Mouse (Mus musculus): ENCODE results near the gene Klf13. TPM values are rescaled to one million over a fixed set of nuclear protein-coding genes. Genes with fewer than 3 reads are reported as not detected.

Gene Klf13
- polyA plus RNA-seq, 1 experiment from 2014 or later: 17.7 TPM

- Histone ChIP-seq H3K9ac (no peak overlapping the region), H3K27ac (no peak overlapping the region), H3K9me3 (replicated peaks) (no peaks in the 10 kb centered on the region), H3K36me3 (peaks cover 8% of the 10 kb centered on the region; the same call in 1 of the 2 replicates), H3K4me2 (no peak overlapping the region), H3K4me3 (no peak overlapping the region), H3K4me1 (peaks cover 97% of the 10 kb centered on the region), H3K27me3 (replicated peaks) (no peaks in the 10 kb centered on the region)
- no peak; the same call in 1 of the 2 replicates for ATAC-seq
- 37% methylated on average over 2 of the region's 2 CpGs for WGBS (ENCODE audit: insufficient replicate concordance)
Measured at GRCm38 (mm10) chr7:63922571-63922970, 16.1 kb downstream of the Klf13 start.

GRCm38 (mm10) chr7:63921909-63922562 is 16.7 kb downstream of the Klf13 start:
- Histone ChIP-seq H3K9ac (no peak overlapping the region), H3K4me3 (no peak overlapping the region), H3K4me1 (peaks cover 97% of the 10 kb centered on the region), H3K9me3 (replicated peaks) (no peaks in the 10 kb centered on the region), H3K4me2 (no peak overlapping the region), H3K27ac (no peak overlapping the region), H3K27me3 (replicated peaks) (no peaks in the 10 kb centered on the region), H3K36me3 (peaks cover 13% of the 10 kb centered on the region; the same call in 1 of the 2 replicates)
- WGBS (ENCODE audit: insufficient replicate concordance): 57% methylated on average over 8 of the region's 8 CpGs
- no peak for ATAC-seq

- no peaks in the 10 kb centered on the region for H3K27me3 ChIP-seq (replicated peaks)
- no peak for ATAC-seq
- 75% methylated on average over 12 of the region's 12 CpGs for WGBS (ENCODE audit: insufficient replicate concordance)
- H3K4me3 ChIP-seq: no peak overlapping the region
- peaks cover 13% of the 10 kb centered on the region; the same call in 1 of the 2 replicates for H3K36me3 ChIP-seq
- H3K9ac ChIP-seq: 0 out of 2 replicates have a peak overlapping the region, but pooled peaks have one; percentile 9
- no peaks in the 10 kb centered on the region for H3K9me3 ChIP-seq (replicated peaks)
- no peak overlapping the region for H3K27ac ChIP-seq
- H3K4me2 ChIP-seq: no peak overlapping the region
- H3K4me1 ChIP-seq: peaks cover 89% of the 10 kb centered on the region
Measured at GRCm38 (mm10) chr7:63918771-63919768, 19.6 kb downstream of the Klf13 start.

GRCm38 (mm10) chr7:63917693-63918092 is 21.0 kb downstream of the Klf13 start:
- H3K4me3 ChIP-seq: no peak overlapping the region
- no peaks in the 10 kb centered on the region for H3K9me3 ChIP-seq (replicated peaks)
- 77% methylated on average over 6 of the region's 6 CpGs for WGBS (ENCODE audit: insufficient replicate concordance)
- ATAC-seq: no peak
- peaks cover 90% of the 10 kb centered on the region for H3K4me1 ChIP-seq
- no peak overlapping the region for H3K4me2 ChIP-seq
- no peaks in the 10 kb centered on the region for H3K27me3 ChIP-seq (replicated peaks)
- no peak overlapping the region for H3K9ac ChIP-seq
- H3K27ac ChIP-seq: no peak overlapping the region
- peaks cover 13% of the 10 kb centered on the region; the same call in 1 of the 2 replicates for H3K36me3 ChIP-seq

GRCm38 (mm10) chr7:63916268-63916907 is 22.3 kb downstream of the Klf13 start, which contains the start of gene E030018B13Rik:
Gene E030018B13Rik (plus strand): TSS chr7:63916857.
- no peak within 1 kb of the TSS for H3K4me3 ChIP-seq
- no peak within 1 kb of the TSS for H3K27ac ChIP-seq
- H3K36me3 ChIP-seq: peaks cover 12% of the 10 kb centered on the region; the same call in 1 of the 2 replicates
- H3K4me2 ChIP-seq: no peak within 1 kb of the TSS
- no peaks in the 10 kb centered on the region for H3K9me3 ChIP-seq (replicated peaks)
- no peak within 1 kb of the TSS for H3K9ac ChIP-seq
- ATAC-seq: no peak
- H3K27me3 ChIP-seq (replicated peaks): no peaks in the 10 kb centered on the region
- WGBS (ENCODE audit: insufficient replicate concordance): 76% methylated on average over 6 of the region's 6 CpGs
- H3K4me1 ChIP-seq: peaks cover 90% of the 10 kb centered on the region

- no peak overlapping the region for H3K4me3 ChIP-seq
- H3K9me3 ChIP-seq (replicated peaks): no peaks in the 10 kb centered on the region
- peaks cover 90% of the 10 kb centered on the region for H3K4me1 ChIP-seq
- H3K36me3 ChIP-seq: peaks cover 8% of the 10 kb centered on the region; the same call in 1 of the 2 replicates
- no peak overlapping the region for H3K9ac ChIP-seq
- no peaks in the 10 kb centered on the region for H3K27me3 ChIP-seq (replicated peaks)
- no peak overlapping the region for H3K4me2 ChIP-seq
- no peak for ATAC-seq
- WGBS (ENCODE audit: insufficient replicate concordance): 83% methylated on average over 2 of the region's 2 CpGs
- no peak overlapping the region for H3K27ac ChIP-seq
Measured at GRCm38 (mm10) chr7:63914891-63915290, 23.8 kb downstream of the Klf13 start.

GRCm38 (mm10) chr7:63913724-63914692 is 24.7 kb downstream of the Klf13 start:
- no peak for ATAC-seq
- Histone ChIP-seq H3K4me1 (peaks cover 90% of the 10 kb centered on the region), H3K4me2 (no peak overlapping the region), H3K36me3 (peaks cover 8% of the 10 kb centered on the region; the same call in 1 of the 2 replicates), H3K27ac (no peak overlapping the region), H3K9ac (no peak overlapping the region), H3K4me3 (no peak overlapping the region), H3K27me3 (replicated peaks) (no peaks in the 10 kb centered on the region), H3K9me3 (replicated peaks) (no peaks in the 10 kb centered on the region)
- WGBS (ENCODE audit: insufficient replicate concordance): 57% methylated on average over 10 of the region's 10 CpGs

- no peak overlapping the region for H3K27ac ChIP-seq
- WGBS (ENCODE audit: insufficient replicate concordance): 71% methylated on average over 12 of the region's 12 CpGs
- no peak overlapping the region for H3K4me2 ChIP-seq
- peaks cover 8% of the 10 kb centered on the region; the same call in 1 of the 2 replicates for H3K36me3 ChIP-seq
- H3K9ac ChIP-seq: no peak overlapping the region
- ATAC-seq: no peak
- no peaks in the 10 kb centered on the region for H3K9me3 ChIP-seq (replicated peaks)
- peaks cover 90% of the 10 kb centered on the region for H3K4me1 ChIP-seq
- H3K27me3 ChIP-seq (replicated peaks): no peaks in the 10 kb centered on the region
- H3K4me3 ChIP-seq: no peak overlapping the region
Measured at GRCm38 (mm10) chr7:63912924-63913723, 25.6 kb downstream of the Klf13 start.

- no peak overlapping the region for H3K9ac ChIP-seq
- H3K4me1 ChIP-seq: peaks cover 87% of the 10 kb centered on the region
- no peak overlapping the region for H3K4me2 ChIP-seq
- H3K4me3 ChIP-seq: no peak overlapping the region
- H3K36me3 ChIP-seq: peaks cover 3% of the 10 kb centered on the region; the same call in 1 of the 2 replicates
- WGBS (ENCODE audit: insufficient replicate concordance): 46% methylated on average over 7 of the region's 7 CpGs
- H3K9me3 ChIP-seq (replicated peaks): no peaks in the 10 kb centered on the region
- H3K27me3 ChIP-seq (replicated peaks): no peaks in the 10 kb centered on the region
- H3K27ac ChIP-seq: peak overlapping the region; percentile 28; the same call in 1 of the 2 replicates
- ATAC-seq: peak; percentile 40; the same call in 1 of the 2 replicates
Measured at GRCm38 (mm10) chr7:63912234-63912810, 26.4 kb downstream of the Klf13 start.

Data from liver, embryonic 12.5 days (tissue).